8 mouse cellular contexts compared by ENCODE assay signal in the genomic region with DNA sequence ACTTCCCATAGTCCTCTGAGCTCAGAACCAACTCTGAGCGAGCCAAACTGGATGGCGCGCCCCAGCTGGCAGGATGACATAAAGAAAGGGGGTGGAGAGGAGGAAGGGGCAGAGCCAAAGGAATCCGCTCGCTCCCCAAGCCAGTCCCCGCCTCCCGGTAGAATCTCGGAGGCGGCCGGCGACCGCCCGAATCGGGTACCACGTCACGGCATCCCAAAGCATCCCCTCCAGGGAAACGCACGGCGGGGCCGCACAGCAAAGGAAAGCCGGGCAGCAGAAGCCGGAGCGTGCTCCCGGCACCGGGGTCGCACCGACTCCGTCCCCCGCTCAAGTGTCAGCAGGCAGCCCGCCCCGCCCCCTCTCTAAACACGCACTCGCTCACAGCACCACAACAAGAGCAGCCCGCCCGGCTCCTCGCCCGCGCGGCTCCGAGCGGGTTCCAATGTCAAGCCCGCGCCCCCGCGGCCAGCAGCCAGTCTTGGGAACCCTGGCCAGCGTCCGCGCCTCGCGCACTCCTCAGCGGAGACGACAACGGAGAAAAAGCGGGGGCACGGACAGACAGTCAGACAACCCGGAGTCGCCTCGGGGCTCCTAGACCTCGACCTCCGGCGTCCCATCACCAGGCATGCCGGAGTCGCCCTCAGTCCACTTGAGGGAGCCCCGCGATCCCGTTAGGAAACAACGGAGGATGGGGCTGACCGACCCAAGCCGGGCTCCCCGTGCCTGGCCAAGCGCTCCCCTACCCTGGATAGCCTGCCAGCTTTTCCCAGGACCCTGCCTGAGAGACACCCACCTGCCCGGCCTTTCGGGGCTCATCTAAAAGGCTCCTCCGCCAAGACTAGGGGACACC. TPM values are rescaled to one million over a fixed set of nuclear protein-coding genes. Genes with fewer than 3 reads are reported as not detected.
DNase-seq lines count a peak whose midpoint lies in the region; ATAC-seq and TF ChIP-seq lines count a peak whose summit lies in the region.

No protein-coding gene starts in this region.

- no peaks in the 10 kb centered on the region for H3K36me3 ChIP-seq in forebrain, postnatal 0 days (ENCODE audit: insufficient read depth)
- H3K36me3 ChIP-seq in lung, embryonic 14.5 days (ENCODE audit: insufficient read depth): peaks cover 27% of the 10 kb centered on the region

- TF ChIP-seq POLR2A in cerebellum, adult 2 months (IDR thresholded peaks at IDR 0.05; ENCODE audit: borderline replicate concordance, insufficient read depth, low read length): peak; percentile 25; the same call in 1 of the 2 replicates

- peak; percentile 42 for ATAC-seq in forebrain, postnatal 0 days
- peak; percentile 67 for ATAC-seq in lung, embryonic 14.5 days (ENCODE audit: insufficient read depth)
- ATAC-seq in neutrophil, adult 5-6 weeks (ENCODE audit: extremely low read depth, insufficient number of reproducible peaks, low FRiP score, poor library complexity, severe bottlenecking): peak; percentile 49; the same call in 1 of the 2 replicates

- peaks cover 3% of the 10 kb centered on the region; the same call in 1 of the 2 replicates for H3K4me1 ChIP-seq in cerebellum, adult 2 months (ENCODE audit: control insufficient read depth, insufficient read depth, low read length)
- H3K4me1 ChIP-seq in forebrain, postnatal 0 days (ENCODE audit: insufficient read depth): 0 out of 2 replicates have a peak, but pooled peaks cover 8% of the 10 kb centered on the region
- H3K4me1 ChIP-seq in lung, embryonic 14.5 days (ENCODE audit: insufficient read depth): peaks cover 6% of the 10 kb centered on the region; the same call in 1 of the 2 replicates

- peak overlapping the region; percentile 84 for H3K9ac ChIP-seq in forebrain, postnatal 0 days
- H3K9ac ChIP-seq in lung, embryonic 14.5 days: peak overlapping the region; percentile 88

- peak overlapping the region; percentile 70 for H3K27ac ChIP-seq in cerebellum, adult 2 months (ENCODE audit: insufficient read depth, low read length)
- H3K27ac ChIP-seq in forebrain, postnatal 0 days (ENCODE audit: low read depth, low read length): peak overlapping the region; percentile 92
- H3K27ac ChIP-seq in lung, embryonic 14.5 days (ENCODE audit: low read depth): peak overlapping the region; percentile 98

- H3K9me3 ChIP-seq in forebrain, postnatal 0 days (ENCODE audit: low read length): no peaks in the 10 kb centered on the region
- H3K9me3 ChIP-seq in lung, embryonic 14.5 days (ENCODE audit: low read depth, low read length): no peaks in the 10 kb centered on the region

- H3K27me3 ChIP-seq in cerebellum, adult 2 months (ENCODE audit: control insufficient read depth, insufficient read depth, low read length): no peaks in the 10 kb centered on the region
- H3K27me3 ChIP-seq in forebrain, postnatal 0 days (ENCODE audit: insufficient read depth, low read length): no peaks in the 10 kb centered on the region
- H3K27me3 ChIP-seq in lung, embryonic 14.5 days (ENCODE audit: insufficient read depth, low read length): no peaks in the 10 kb centered on the region

- peak; percentile 63 for DNase-seq in MEL-GATA-1-ER (ENCODE audit: extremely low read depth, low read depth)
- DNase-seq in cerebellum, adult 2 months: peak; percentile 77 to 81
- peak; percentile 86 for DNase-seq in forebrain, postnatal 0 days
- DNase-seq in heart, postnatal 4 days: peak; percentile 89
- peak; percentile 67 to 76 for DNase-seq in layer of hippocampus, adult 8-10 months (ENCODE audit: low spot score in 2 of 2)
- peak; percentile 93 for DNase-seq in lung, embryonic 14.5 days
- DNase-seq in thymus, adult 18-20 months: peak; percentile 62 to 74

- H3K4me2 ChIP-seq in forebrain, postnatal 0 days (ENCODE audit: low read depth): peak overlapping the region; percentile 63
- H3K4me2 ChIP-seq in lung, embryonic 14.5 days: peak overlapping the region; percentile 63

- peak; percentile 17; the same call in 1 of the 2 replicates for TF ChIP-seq CTCF in cerebellum, adult 2 months (IDR thresholded peaks at IDR 0.05; ENCODE audit: borderline replicate concordance, insufficient read depth, low read depth, low read length)
- TF ChIP-seq CTCF in forebrain, postnatal 0 days (IDR thresholded peaks at IDR 0.05; ENCODE audit: low read depth): peak; percentile 38
- peak; percentile 21; the same call in 1 of the 2 replicates for TF ChIP-seq CTCF in lung, embryonic 14.5 days (IDR thresholded peaks at IDR 0.05; ENCODE audit: low read depth)

- WGBS in cerebellum, adult 2 months: under 1% methylated on average over 74 of the region's 74 CpGs
- under 1% methylated on average over 73 of the region's 74 CpGs for WGBS in forebrain, postnatal 0 days
- under 1% methylated on average over 74 of the region's 74 CpGs for WGBS in lung, embryonic 14.5 days

- peak overlapping the region; percentile 81 for H3K4me3 ChIP-seq in cerebellum, adult 2 months (replicated peaks; ENCODE audit: insufficient read depth, low read depth, low read length)
- H3K4me3 ChIP-seq in forebrain, postnatal 0 days (ENCODE audit: low read depth, low read length): peak overlapping the region; percentile 78
- peak overlapping the region; percentile 98 for H3K4me3 ChIP-seq in lung, embryonic 14.5 days (ENCODE audit: low read depth, low read length)

RNA-seq across cellular contexts. Expression of a gene that starts 0.7 kb away (rescaled TPM):
- 49.4 and 50.1 TPM in 2 replicates for polyA plus RNA-seq in cerebellum, adult 2 months (2012; rRNA removed)
- total RNA-seq in forebrain, postnatal 0 days (2014; rRNA removed): 31.9 and 52.4 TPM in 2 replicates
- polyA plus RNA-seq in forebrain, postnatal 0 days (2015; fragmentation: Nextera tagmentation; extraction: Ambion mirVana): 23.9 and 26.8 TPM in 2 replicates
- 10 to 100 TPM; 34.2 to 35.8 TPM for total RNA-seq in heart, postnatal 4 days (2021)
- total RNA-seq in layer of hippocampus, adult 8-10 months (2022): 10 to 100 TPM; 56.5 to 76.9 (median 72.2) TPM
- polyA plus RNA-seq in lung, embryonic 14.5 days (2014; fragmentation: Nextera tagmentation; extraction: Ambion mirVana): 45.5 and 47.4 TPM in 2 replicates
- total RNA-seq in neutrophil, adult 5-6 weeks (2017): 69.7 and 95.3 TPM in 2 replicates

RNA-seq across cellular contexts. Expression of a gene that starts 47.0 kb away (rescaled TPM):
- 44.8 and 46.0 TPM in 2 replicates for polyA plus RNA-seq in cerebellum, adult 2 months (2012; rRNA removed)
- total RNA-seq in forebrain, postnatal 0 days (2014; rRNA removed): 88.8 and 97.3 TPM in 2 replicates
- 45.1 and 51.3 TPM in 2 replicates for polyA plus RNA-seq in forebrain, postnatal 0 days (2015; fragmentation: Nextera tagmentation; extraction: Ambion mirVana)
- 10 to 100 TPM; 75.0 to 79.8 TPM for total RNA-seq in heart, postnatal 4 days (2021)
- total RNA-seq in layer of hippocampus, adult 8-10 months (2022): 10 to 100 TPM; 64.1 to 80.3 (median 70.4) TPM
- 81.3 and 81.9 TPM in 2 replicates for polyA plus RNA-seq in lung, embryonic 14.5 days (2014; fragmentation: Nextera tagmentation; extraction: Ambion mirVana)
- 36.9 and 42.4 TPM in 2 replicates for total RNA-seq in neutrophil, adult 5-6 weeks (2017)

Comparison
In these comparisons a context has a peak if more than half of its experiments do, and no peak if none do; other contexts are left out.
1. Peak in every context shown above with its lines: DNase-seq, ATAC-seq, H3K4me3 ChIP-seq and H3K27ac ChIP-seq.